Mouse (Mus musculus): ENCODE measurements around the gene Samd4. TPM values are rescaled to one million over a fixed set of nuclear protein-coding genes. Genes with fewer than 3 reads are reported as not detected.

The Samd4 gene
- polyA plus RNA-seq, 1 experiment = 17.6 TPM

GRCm38 (mm10) chr14:46898626-46899025 is 16.0 kb downstream of the Samd4 start:
- Histone ChIP-seq H3K9ac (ENCODE audit: low read depth, poor library complexity, severe bottlenecking) (no peak overlapping the region), H3K4me1 (ENCODE audit: control insufficient read depth, insufficient read depth, low read length) (no peaks in the 10 kb centered on the region), H3K4me3 (ENCODE audit: low read depth, low read length) (no peak overlapping the region), H3K27me3 (ENCODE audit: control insufficient read depth, insufficient read depth, low read length, poor library complexity, severe bottlenecking) (no peaks in the 10 kb centered on the region; the same call in 1 of the 2 replicates), H3K27ac (ENCODE audit: insufficient read depth, low read length) (no peak overlapping the region), H3K9me3 (replicated peaks; ENCODE audit: control insufficient read depth, insufficient read depth, low read length, poor library complexity, severe bottlenecking) (no peaks in the 10 kb centered on the region; the same call in 1 of the 2 replicates), H3K36me3 (ENCODE audit: control insufficient read depth, insufficient read depth, low read length, poor library complexity, severe bottlenecking) (no peaks in the 10 kb centered on the region)
- TF ChIP-seq POLR2A (IDR thresholded peaks at IDR 0.05; ENCODE audit: insufficient read depth, low read length) (no peak), EP300 (IDR thresholded peaks at IDR 0.05; ENCODE audit: insufficient read depth, low read depth, low read length) (no peak), CTCF (IDR thresholded peaks at IDR 0.05; ENCODE audit: low read depth, low read length) (no peak)

DNA sequence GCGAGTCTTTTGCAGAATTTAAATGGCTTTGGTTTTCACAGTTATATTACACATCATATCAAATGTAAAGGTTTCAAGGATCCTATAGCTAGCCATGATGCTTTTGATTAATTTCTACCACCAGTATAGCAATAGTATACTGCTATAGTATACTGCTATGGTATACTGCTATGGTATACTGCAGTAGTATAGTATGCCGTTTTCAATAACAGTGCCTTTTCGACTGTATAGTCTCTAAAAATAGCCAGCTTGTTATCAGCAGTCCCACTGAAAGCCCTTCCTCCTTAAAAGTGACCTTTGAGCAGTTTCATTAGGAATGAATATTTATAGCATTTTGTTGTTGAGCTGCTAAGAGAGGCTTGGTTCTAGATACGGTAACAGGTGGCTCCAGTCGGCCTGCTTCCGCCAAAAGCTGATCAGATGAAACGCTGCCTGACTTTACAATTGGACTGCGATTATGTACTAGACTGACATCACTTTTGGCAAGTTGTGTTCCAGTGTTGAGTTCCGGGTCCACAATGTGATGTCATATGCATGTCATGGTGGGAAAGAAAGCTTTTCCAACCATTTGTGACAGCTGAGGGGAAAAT is 19.9 kb downstream of the Samd4 start:
- Histone ChIP-seq H3K4me3 (ENCODE audit: low read depth, low read length) (no peak overlapping the region), H3K4me1 (ENCODE audit: control insufficient read depth, insufficient read depth, low read length) (no peaks in the 10 kb centered on the region), H3K9ac (ENCODE audit: low read depth, poor library complexity, severe bottlenecking) (no peak overlapping the region), H3K36me3 (ENCODE audit: control insufficient read depth, insufficient read depth, low read length, poor library complexity, severe bottlenecking) (no peaks in the 10 kb centered on the region), H3K27me3 (ENCODE audit: control insufficient read depth, insufficient read depth, low read length, poor library complexity, severe bottlenecking) (no peaks in the 10 kb centered on the region), H3K27ac (ENCODE audit: insufficient read depth, low read length) (no peak overlapping the region), H3K9me3 (replicated peaks; ENCODE audit: control insufficient read depth, insufficient read depth, low read length, poor library complexity, severe bottlenecking) (no peaks in the 10 kb centered on the region)
- TF ChIP-seq POLR2A (IDR thresholded peaks at IDR 0.05; ENCODE audit: insufficient read depth, low read length) (no peak), EP300 (IDR thresholded peaks at IDR 0.05; ENCODE audit: insufficient read depth, low read depth, low read length) (no peak), CTCF (IDR thresholded peaks at IDR 0.05; ENCODE audit: low read depth, low read length) (no peak)

GRCm38 (mm10) chr14:46904276-46904675 is 21.6 kb downstream of the Samd4 start:
- H3K4me1 ChIP-seq (ENCODE audit: control insufficient read depth, insufficient read depth, low read length) = no peaks in the 10 kb centered on the region
- no peaks in the 10 kb centered on the region for H3K36me3 ChIP-seq (ENCODE audit: control insufficient read depth, insufficient read depth, low read length, poor library complexity, severe bottlenecking)
- no peak overlapping the region for H3K4me3 ChIP-seq (ENCODE audit: low read depth, low read length)
- no peak overlapping the region for H3K9ac ChIP-seq (ENCODE audit: low read depth, poor library complexity, severe bottlenecking)
- TF ChIP-seq EP300 (IDR thresholded peaks at IDR 0.05; ENCODE audit: insufficient read depth, low read depth, low read length) (no peak), CTCF (IDR thresholded peaks at IDR 0.05; ENCODE audit: low read depth, low read length) (no peak), POLR2A (IDR thresholded peaks at IDR 0.05; ENCODE audit: insufficient read depth, low read length) (no peak)
- H3K9me3 ChIP-seq (replicated peaks; ENCODE audit: control insufficient read depth, insufficient read depth, low read length, poor library complexity, severe bottlenecking) = no peaks in the 10 kb centered on the region
- H3K27ac ChIP-seq (ENCODE audit: insufficient read depth, low read length) = no peak overlapping the region
- H3K27me3 ChIP-seq (ENCODE audit: control insufficient read depth, insufficient read depth, low read length, poor library complexity, severe bottlenecking) = no peaks in the 10 kb centered on the region

DNA sequence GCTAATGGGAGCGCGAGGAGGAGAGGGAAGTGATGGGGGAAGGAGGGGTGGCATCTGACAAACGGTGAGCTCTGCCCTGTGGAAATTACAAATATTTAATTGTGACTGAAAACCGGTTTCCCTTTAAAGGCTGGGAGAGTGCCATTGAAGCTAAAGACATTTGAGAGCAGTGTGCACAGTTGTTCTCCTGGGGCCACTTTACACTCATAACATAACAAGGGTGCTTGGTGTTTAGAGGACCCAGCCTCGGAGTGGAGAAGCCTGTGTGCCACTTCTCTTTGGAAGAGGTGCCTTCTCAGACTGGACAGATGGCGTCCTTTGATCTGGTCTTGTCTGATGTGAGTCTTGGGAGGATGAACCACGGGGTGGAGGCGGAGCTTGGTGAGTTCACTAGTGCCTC is 26.2 kb downstream of the Samd4 start:
- Histone ChIP-seq H3K4me1 (ENCODE audit: control insufficient read depth, insufficient read depth, low read length) (no peaks in the 10 kb centered on the region), H3K36me3 (ENCODE audit: control insufficient read depth, insufficient read depth, low read length, poor library complexity, severe bottlenecking) (no peaks in the 10 kb centered on the region), H3K4me3 (ENCODE audit: low read depth, low read length) (no peak overlapping the region), H3K9me3 (replicated peaks; ENCODE audit: control insufficient read depth, insufficient read depth, low read length, poor library complexity, severe bottlenecking) (no peaks in the 10 kb centered on the region; the same call in 1 of the 2 replicates), H3K9ac (ENCODE audit: low read depth, poor library complexity, severe bottlenecking) (no peak overlapping the region), H3K27ac (ENCODE audit: insufficient read depth, low read length) (no peak overlapping the region), H3K27me3 (ENCODE audit: control insufficient read depth, insufficient read depth, low read length, poor library complexity, severe bottlenecking) (no peaks in the 10 kb centered on the region)
- no peak for TF ChIP-seq EP300 (IDR thresholded peaks at IDR 0.05; ENCODE audit: insufficient read depth, low read depth, low read length)
- no peak for TF ChIP-seq POLR2A (IDR thresholded peaks at IDR 0.05; ENCODE audit: insufficient read depth, low read length)

DNA sequence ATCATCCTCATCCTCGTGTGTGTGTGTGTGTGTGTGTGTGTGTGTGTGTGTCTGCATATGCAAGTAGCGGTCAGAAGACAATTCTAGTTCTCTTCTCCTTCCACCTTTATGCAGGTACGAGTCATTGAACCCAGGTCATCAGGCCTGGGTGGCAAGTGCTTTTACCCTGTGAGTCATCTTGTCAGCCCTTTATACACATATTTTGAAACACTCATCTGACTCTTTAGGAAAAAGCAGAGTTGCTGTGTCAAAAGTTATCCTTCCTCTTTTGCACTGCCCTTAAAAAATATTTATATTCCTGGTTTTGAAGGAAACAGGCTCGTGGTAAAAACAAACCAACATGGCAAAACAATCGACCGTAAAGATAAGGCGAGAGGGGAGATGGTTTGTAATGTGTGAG is 29.8 kb downstream of the Samd4 start:
- Histone ChIP-seq H3K27me3 (ENCODE audit: control insufficient read depth, insufficient read depth, low read length, poor library complexity, severe bottlenecking) (no peaks in the 10 kb centered on the region), H3K36me3 (ENCODE audit: control insufficient read depth, insufficient read depth, low read length, poor library complexity, severe bottlenecking) (no peaks in the 10 kb centered on the region), H3K4me1 (ENCODE audit: control insufficient read depth, insufficient read depth, low read length) (no peaks in the 10 kb centered on the region), H3K4me3 (ENCODE audit: low read depth, low read length) (no peak overlapping the region), H3K27ac (ENCODE audit: insufficient read depth, low read length) (no peak overlapping the region), H3K9ac (ENCODE audit: low read depth, poor library complexity, severe bottlenecking) (no peak overlapping the region), H3K9me3 (replicated peaks; ENCODE audit: control insufficient read depth, insufficient read depth, low read length, poor library complexity, severe bottlenecking) (no peaks in the 10 kb centered on the region; the same call in 1 of the 2 replicates)
- TF ChIP-seq CTCF (IDR thresholded peaks at IDR 0.05; ENCODE audit: low read depth, low read length) (no peak), POLR2A (IDR thresholded peaks at IDR 0.05; ENCODE audit: insufficient read depth, low read length) (no peak), EP300 (IDR thresholded peaks at IDR 0.05; ENCODE audit: insufficient read depth, low read depth, low read length) (no peak)

DNA sequence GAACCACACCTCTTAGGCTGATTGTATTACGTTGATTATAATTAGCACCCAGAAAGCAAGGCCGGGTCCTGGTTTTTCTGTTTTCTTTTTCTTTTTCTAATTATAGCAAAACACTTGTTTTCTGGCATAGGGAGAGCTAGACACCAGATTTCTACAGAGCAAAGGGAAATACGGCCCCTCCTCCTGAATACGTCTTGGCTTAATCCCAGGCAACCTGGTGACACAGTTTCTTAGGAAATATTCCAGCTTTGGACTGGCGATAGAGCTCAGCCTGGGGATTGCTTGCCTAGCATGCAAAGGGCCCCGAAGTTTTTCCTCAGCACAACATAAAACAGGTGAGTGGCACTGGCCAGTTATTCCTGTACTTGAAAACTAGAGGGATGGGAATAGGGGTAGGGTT is 31.7 kb downstream of the Samd4 start:
- Histone ChIP-seq H3K27me3 (ENCODE audit: control insufficient read depth, insufficient read depth, low read length, poor library complexity, severe bottlenecking) (no peaks in the 10 kb centered on the region), H3K36me3 (ENCODE audit: control insufficient read depth, insufficient read depth, low read length, poor library complexity, severe bottlenecking) (no peaks in the 10 kb centered on the region), H3K4me1 (ENCODE audit: control insufficient read depth, insufficient read depth, low read length) (no peaks in the 10 kb centered on the region), H3K27ac (ENCODE audit: insufficient read depth, low read length) (no peak overlapping the region), H3K9ac (ENCODE audit: low read depth, poor library complexity, severe bottlenecking) (no peak overlapping the region), H3K9me3 (replicated peaks; ENCODE audit: control insufficient read depth, insufficient read depth, low read length, poor library complexity, severe bottlenecking) (no peaks in the 10 kb centered on the region; the same call in 1 of the 2 replicates), H3K4me3 (ENCODE audit: low read depth, low read length) (no peak overlapping the region)
- no peak for TF ChIP-seq EP300 (IDR thresholded peaks at IDR 0.05; ENCODE audit: insufficient read depth, low read depth, low read length)
- no peak for TF ChIP-seq CTCF (IDR thresholded peaks at IDR 0.05; ENCODE audit: low read depth, low read length)
- no peak for TF ChIP-seq POLR2A (IDR thresholded peaks at IDR 0.05; ENCODE audit: insufficient read depth, low read length)
